Mouse (Mus musculus): ENCODE measurements at regions not wholly inside any gene's neighbourhood (a gene's known extent, or its start where the extent isn't known, plus 50 kb on each side); places are given as distances from the start of the nearest gene placed in this dataset.

DNA sequence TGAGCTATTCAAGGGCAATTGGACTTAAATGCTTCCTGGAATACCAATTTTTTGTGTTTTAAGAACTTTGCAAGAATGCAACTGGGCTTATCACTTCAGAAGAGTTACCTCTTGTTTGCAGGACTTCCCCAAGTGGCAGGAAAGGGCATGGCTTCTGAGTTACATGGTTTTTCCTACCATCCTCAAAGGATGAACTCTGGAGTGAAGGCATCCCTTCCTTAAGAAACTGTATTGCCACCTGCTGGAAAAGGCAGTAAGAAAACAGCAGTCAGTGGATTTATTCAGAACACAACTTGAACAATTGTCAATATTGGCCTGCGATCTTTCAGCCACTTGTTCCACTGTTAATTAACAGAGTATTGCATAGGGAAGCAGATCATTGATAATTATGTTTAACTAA, 232.2 kb upstream of the Sorcs1 start:
- Histone ChIP-seq H3K27ac (ENCODE audit: low read length) (no peak overlapping the region), H3K9ac (replicated peaks; ENCODE audit: low read depth, low read length) (no peak overlapping the region), H3K4me1 (ENCODE audit: control insufficient read depth, insufficient read depth, low read length) (no peaks in the 10 kb centered on the region), H3K36me3 (ENCODE audit: control insufficient read depth, insufficient read depth, low read length) (no peaks in the 10 kb centered on the region), H3K9me3 (ENCODE audit: control insufficient read depth, low read depth, low read length) (no peaks in the 10 kb centered on the region), H3K27me3 (ENCODE audit: control insufficient read depth, insufficient read depth, low read length) (no peaks in the 10 kb centered on the region), H3K4me3 (ENCODE audit: low read depth, low read length) (no peak overlapping the region), H3K4me2 (replicated peaks; ENCODE audit: low read depth, low read length) (no peak overlapping the region)
- WGBS: 85% methylated on average over 1 of the region's 1 CpGs
- no peak for ATAC-seq (ENCODE audit: insufficient number of reproducible peaks, insufficient read depth, low FRiP score, low read depth)

- H3K27ac ChIP-seq (ENCODE audit: low read length): no peak overlapping the region
- H3K9me3 ChIP-seq (ENCODE audit: control insufficient read depth, low read depth, low read length): no peaks in the 10 kb centered on the region
- no peak for ATAC-seq (ENCODE audit: insufficient number of reproducible peaks, insufficient read depth, low FRiP score, low read depth)
- H3K4me2 ChIP-seq (replicated peaks; ENCODE audit: low read depth, low read length): no peak overlapping the region
- H3K4me1 ChIP-seq (ENCODE audit: control insufficient read depth, insufficient read depth, low read length): no peaks in the 10 kb centered on the region
- WGBS: 76% methylated on average over 4 of the region's 4 CpGs
- H3K4me3 ChIP-seq (ENCODE audit: low read depth, low read length): no peak overlapping the region
- H3K9ac ChIP-seq (replicated peaks; ENCODE audit: low read depth, low read length): no peak overlapping the region
- no peaks in the 10 kb centered on the region for H3K27me3 ChIP-seq (ENCODE audit: control insufficient read depth, insufficient read depth, low read length)
- H3K36me3 ChIP-seq (ENCODE audit: control insufficient read depth, insufficient read depth, low read length): no peaks in the 10 kb centered on the region
Observed at GRCm38 (mm10) chr19:50908751-50909150, 230.3 kb upstream of the Sorcs1 start.

DNA sequence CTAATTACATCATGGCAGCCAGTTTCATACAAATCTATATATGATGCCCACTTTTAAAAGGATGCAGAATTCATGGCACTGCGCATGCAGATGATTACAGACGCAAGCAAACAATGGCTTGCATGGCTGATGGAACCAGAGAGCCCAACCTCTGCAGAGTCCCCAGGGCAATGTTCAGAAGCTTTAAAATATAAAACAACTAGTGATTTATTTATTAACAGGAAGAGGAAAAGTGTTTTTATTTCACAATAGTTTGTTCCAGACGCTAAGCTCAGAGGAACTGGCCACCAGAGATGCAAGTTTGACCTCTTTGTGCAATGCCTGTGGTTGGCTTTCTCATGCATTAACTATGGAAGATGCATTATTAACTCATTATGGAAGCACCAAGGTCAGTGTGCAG, 215.3 kb upstream of the Sorcs1 start:
- Histone ChIP-seq H3K4me1 (ENCODE audit: control insufficient read depth, insufficient read depth, low read length) (no peaks in the 10 kb centered on the region), H3K4me2 (replicated peaks; ENCODE audit: low read depth, low read length) (no peak overlapping the region), H3K4me3 (ENCODE audit: low read depth, low read length) (no peak overlapping the region), H3K36me3 (ENCODE audit: control insufficient read depth, insufficient read depth, low read length) (no peaks in the 10 kb centered on the region), H3K27ac (ENCODE audit: low read length) (no peak overlapping the region), H3K27me3 (ENCODE audit: control insufficient read depth, insufficient read depth, low read length) (no peaks in the 10 kb centered on the region), H3K9ac (replicated peaks; ENCODE audit: low read depth, low read length) (no peak overlapping the region), H3K9me3 (ENCODE audit: control insufficient read depth, low read depth, low read length) (no peaks in the 10 kb centered on the region)
- 83% methylated on average over 3 of the region's 3 CpGs for WGBS
- ATAC-seq (ENCODE audit: insufficient number of reproducible peaks, insufficient read depth, low FRiP score, low read depth): no peak

- Histone ChIP-seq H3K4me3 (ENCODE audit: low read depth, low read length) (no peak overlapping the region), H3K4me1 (ENCODE audit: control insufficient read depth, insufficient read depth, low read length) (no peaks in the 10 kb centered on the region), H3K9ac (replicated peaks; ENCODE audit: low read depth, low read length) (no peak overlapping the region), H3K9me3 (ENCODE audit: control insufficient read depth, low read depth, low read length) (no peaks in the 10 kb centered on the region), H3K4me2 (replicated peaks; ENCODE audit: low read depth, low read length) (no peak overlapping the region), H3K27me3 (ENCODE audit: control insufficient read depth, insufficient read depth, low read length) (no peaks in the 10 kb centered on the region), H3K36me3 (ENCODE audit: control insufficient read depth, insufficient read depth, low read length) (no peaks in the 10 kb centered on the region), H3K27ac (ENCODE audit: low read length) (no peak overlapping the region)
- ATAC-seq (ENCODE audit: insufficient number of reproducible peaks, insufficient read depth, low FRiP score, low read depth): no peak
- WGBS: 72% methylated on average over 4 of the region's 4 CpGs
Observed at GRCm38 (mm10) chr19:50872661-50873060, 194.2 kb upstream of the Sorcs1 start.

GRCm38 (mm10) chr19:50872144-50872543, 193.7 kb upstream of the Sorcs1 start:
- Histone ChIP-seq H3K27me3 (ENCODE audit: control insufficient read depth, insufficient read depth, low read length) (no peaks in the 10 kb centered on the region), H3K9ac (replicated peaks; ENCODE audit: low read depth, low read length) (no peak overlapping the region), H3K4me2 (replicated peaks; ENCODE audit: low read depth, low read length) (no peak overlapping the region), H3K4me1 (ENCODE audit: control insufficient read depth, insufficient read depth, low read length) (no peaks in the 10 kb centered on the region), H3K9me3 (ENCODE audit: control insufficient read depth, low read depth, low read length) (no peaks in the 10 kb centered on the region), H3K36me3 (ENCODE audit: control insufficient read depth, insufficient read depth, low read length) (no peaks in the 10 kb centered on the region), H3K27ac (ENCODE audit: low read length) (no peak overlapping the region), H3K4me3 (ENCODE audit: low read depth, low read length) (no peak overlapping the region)
- ATAC-seq (ENCODE audit: insufficient number of reproducible peaks, insufficient read depth, low FRiP score, low read depth): no peak
- WGBS: 75% methylated on average over 2 of the region's 2 CpGs

- no peak overlapping the region for H3K27ac ChIP-seq (ENCODE audit: low read length)
- WGBS: 60% methylated on average over 1 of the region's 1 CpGs
- no peaks in the 10 kb centered on the region for H3K9me3 ChIP-seq (ENCODE audit: control insufficient read depth, low read depth, low read length)
- H3K36me3 ChIP-seq (ENCODE audit: control insufficient read depth, insufficient read depth, low read length): no peaks in the 10 kb centered on the region
- H3K4me2 ChIP-seq (replicated peaks; ENCODE audit: low read depth, low read length): no peak overlapping the region
- H3K4me1 ChIP-seq (ENCODE audit: control insufficient read depth, insufficient read depth, low read length): no peaks in the 10 kb centered on the region
- no peaks in the 10 kb centered on the region for H3K27me3 ChIP-seq (ENCODE audit: control insufficient read depth, insufficient read depth, low read length)
- no peak overlapping the region for H3K4me3 ChIP-seq (ENCODE audit: low read depth, low read length)
- ATAC-seq (ENCODE audit: insufficient number of reproducible peaks, insufficient read depth, low FRiP score, low read depth): no peak
- H3K9ac ChIP-seq (replicated peaks; ENCODE audit: low read depth, low read length): no peak overlapping the region
Observed at GRCm38 (mm10) chr19:50854854-50855253, 176.4 kb upstream of the Sorcs1 start.

DNA sequence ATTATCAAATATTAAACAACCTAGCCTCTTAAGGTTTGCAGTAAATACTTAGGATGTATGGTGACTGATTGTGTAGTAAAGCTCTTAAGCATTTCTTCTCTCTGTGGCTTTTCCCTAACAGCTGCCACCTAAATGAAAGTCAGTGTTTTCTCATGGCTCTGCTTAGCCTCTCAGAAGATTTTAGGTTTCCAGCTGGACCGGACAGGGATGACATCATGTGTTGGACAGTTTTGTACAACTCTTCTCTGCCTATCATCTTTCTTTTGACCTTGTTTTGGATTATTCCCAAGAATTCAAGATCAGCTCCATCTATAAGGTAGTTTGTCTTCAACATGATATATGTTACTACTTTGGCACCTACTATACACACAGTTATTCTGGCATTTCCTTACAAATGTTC, 162.1 kb upstream of the Sorcs1 start:
- H3K4me2 ChIP-seq (replicated peaks; ENCODE audit: low read depth, low read length): no peak overlapping the region
- no peak overlapping the region for H3K9ac ChIP-seq (replicated peaks; ENCODE audit: low read depth, low read length)
- no peaks in the 10 kb centered on the region for H3K4me1 ChIP-seq (ENCODE audit: control insufficient read depth, insufficient read depth, low read length)
- H3K4me3 ChIP-seq (ENCODE audit: low read depth, low read length): no peak overlapping the region
- no peaks in the 10 kb centered on the region for H3K27me3 ChIP-seq (ENCODE audit: control insufficient read depth, insufficient read depth, low read length)
- H3K36me3 ChIP-seq (ENCODE audit: control insufficient read depth, insufficient read depth, low read length): no peaks in the 10 kb centered on the region
- H3K9me3 ChIP-seq (ENCODE audit: control insufficient read depth, low read depth, low read length): no peaks in the 10 kb centered on the region
- ATAC-seq (ENCODE audit: insufficient number of reproducible peaks, insufficient read depth, low FRiP score, low read depth): no peak
- 55% methylated on average over 1 of the region's 1 CpGs for WGBS
- H3K27ac ChIP-seq (ENCODE audit: low read length): no peak overlapping the region
